Mouse (Mus musculus) layer of hippocampus, postnatal 14 days (tissue): ENCODE data around the gene Poc1a. TPM values are rescaled to one million over a fixed set of nuclear protein-coding genes. Genes with fewer than 3 reads are reported as not detected.
A peak's percentile ranks its signal among the peaks of the same experiment; 100 is the strongest.

Experiments
- DNase-seq, 2 experiments: peaks; one replicate each; pipeline ENCODE4 v3.0.0; 2021 to 2022; ENCODE audit warnings: low spot score in 2 of 2, mixed read lengths in 1 of 2
- total RNA-seq, 2 experiments: library from RNA; stranded (reverse); gene quantifications; 2 replicates each; pipeline ENCODE4 v1.2.3; 2021

Poc1a gene
- total RNA-seq, 2 experiments from 2014 or later: 8.5 to 12.0 TPM

- DNase-seq: no peak
These were observed 17.4 kb upstream of the Poc1a start for GRCm38 (mm10) chr9:106263381-106263924.

- no peak for DNase-seq
These were observed 15.3 kb upstream of the Poc1a start for GRCm38 (mm10) chr9:106265358-106266075.

GRCm38 (mm10) chr9:106266936-106267657 lies 13.8 kb upstream of the Poc1a start:
- no peak for DNase-seq

- no peak for DNase-seq
These were observed 12.4 kb upstream of the Poc1a start for GRCm38 (mm10) chr9:106268421-106268820.

- no peak for DNase-seq
These were observed 11.6 kb upstream of the Poc1a start for GRCm38 (mm10) chr9:106269076-106269788.

- no peak for DNase-seq
These were observed 11.0 kb upstream of the Poc1a start for GRCm38 (mm10) chr9:106269879-106270278.

GRCm38 (mm10) chr9:106270656-106271055 lies 10.2 kb upstream of the Poc1a start:
- no peak for DNase-seq

GRCm38 (mm10) chr9:106272288-106272687 lies 8.6 kb upstream of the Poc1a start:
- no peak for DNase-seq

- DNase-seq: no peak
These were observed 7.6 kb upstream of the Poc1a start for GRCm38 (mm10) chr9:106273276-106273675.

GRCm38 (mm10) chr9:106273791-106274190 lies 7.1 kb upstream of the Poc1a start:
- DNase-seq: no peak

- DNase-seq: no peak
These were observed 6.1 kb upstream of the Poc1a start for GRCm38 (mm10) chr9:106274652-106275180.

GRCm38 (mm10) chr9:106275806-106276205 lies 5.1 kb upstream of the Poc1a start:
- no peak for DNase-seq

GRCm38 (mm10) chr9:106280386-106280785 lies 475 bp upstream of the Poc1a start:
- peak in 1 of 2 experiments; percentile 55 for DNase-seq

- no peak for DNase-seq
These were observed 1.2 kb downstream of the Poc1a start for GRCm38 (mm10) chr9:106282024-106282423.

GRCm38 (mm10) chr9:106287165-106287564 lies 6.3 kb downstream of the Poc1a start:
- no peak for DNase-seq

- peak; percentile 82 to 88 for DNase-seq
These were observed 8.0 kb downstream of the Poc1a start for GRCm38 (mm10) chr9:106288864-106289263.

GRCm38 (mm10) chr9:106289841-106290240 lies 9.0 kb downstream of the Poc1a start:
- DNase-seq: no peak

- peak; percentile 73 to 75 for DNase-seq
These were observed 9.8 kb downstream of the Poc1a start for GRCm38 (mm10) chr9:106290636-106291122.

- DNase-seq: no peak
These were observed 12.8 kb downstream of the Poc1a start for GRCm38 (mm10) chr9:106293569-106294156.

- DNase-seq: no peak
These were observed 15.8 kb downstream of the Poc1a start for GRCm38 (mm10) chr9:106296637-106297174.
